Mouse (Mus musculus): Measurements from ENCODE around the gene Podnl1. TPM values are rescaled to one million over a fixed set of nuclear protein-coding genes. Genes with fewer than 3 reads are reported as not detected.

Podnl1 gene
- 0.76 and 1.00 TPM in 2 replicates for polyA plus RNA-seq (2012)

DNA sequence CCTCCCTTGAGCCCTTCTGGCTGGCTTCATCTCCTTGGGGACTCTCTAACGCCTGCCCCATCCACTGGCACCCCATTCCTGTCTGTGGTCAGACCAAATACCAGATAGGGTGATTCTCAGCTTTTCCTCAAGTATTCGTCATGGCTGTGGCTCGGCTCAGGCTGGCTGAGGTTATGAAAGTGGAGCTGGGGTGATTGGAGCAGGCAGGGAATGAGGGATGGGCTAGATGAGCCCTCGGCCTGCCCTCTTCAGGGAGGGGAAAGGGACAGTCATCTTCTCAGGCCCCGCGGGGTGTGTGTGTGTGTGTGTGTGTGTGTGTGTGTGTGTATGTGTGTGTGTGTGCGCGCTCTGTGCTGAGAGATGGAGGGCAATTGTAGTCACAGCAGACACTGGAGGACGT, at the start of gene Podnl1:
Gene Podnl1, plus strand, starts transcription at position 334 of the 400 bp plus-strand sequence.

DNA sequence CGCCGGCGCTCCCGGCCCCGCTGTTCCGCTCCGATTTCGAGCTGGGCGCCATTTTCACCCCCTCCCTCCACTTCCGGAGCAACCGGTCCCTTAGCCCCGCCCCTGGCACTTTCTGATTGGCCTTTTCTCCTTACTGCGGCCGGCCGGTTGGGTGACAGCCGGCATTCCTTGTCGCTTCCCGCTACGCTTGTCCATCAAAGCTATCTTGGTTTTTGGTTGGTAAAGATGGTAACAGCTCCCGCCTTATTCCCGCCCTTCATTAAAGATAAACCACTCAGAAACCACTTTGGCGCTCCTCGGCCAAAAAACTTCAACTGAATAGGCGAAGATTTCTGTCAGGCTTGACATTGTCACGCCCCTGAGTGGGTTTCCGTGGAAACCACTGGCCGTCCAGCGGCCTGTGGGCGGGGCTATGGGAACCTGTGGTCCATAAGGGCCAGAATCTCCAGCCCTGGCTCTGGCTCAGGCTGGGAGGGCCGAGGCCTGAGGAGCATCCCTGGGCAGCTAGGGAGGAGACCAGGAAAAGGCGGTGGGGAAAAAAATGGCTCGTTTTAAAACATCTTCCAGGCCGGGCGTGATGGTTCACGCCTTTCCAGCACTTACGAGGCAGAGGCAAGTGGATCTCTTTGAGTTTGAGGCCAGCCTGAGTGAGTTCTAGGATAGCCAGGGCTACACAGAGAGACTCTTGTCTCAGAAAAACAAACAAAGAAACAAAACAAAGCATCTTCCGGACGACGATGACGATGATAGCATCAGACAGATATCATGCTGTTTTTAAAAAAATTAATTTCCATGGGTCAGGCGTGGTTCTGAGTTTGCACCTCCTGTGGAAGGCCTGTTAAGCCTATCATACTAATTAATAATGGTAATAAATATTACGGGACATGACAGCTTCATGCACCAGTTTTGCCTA, 20.8 kb upstream of the Podnl1 start, which contains the start of gene Dcaf15:
Gene Dcaf15, minus strand, starts transcription at position 72 of the 913 bp plus-strand sequence.

DNA sequence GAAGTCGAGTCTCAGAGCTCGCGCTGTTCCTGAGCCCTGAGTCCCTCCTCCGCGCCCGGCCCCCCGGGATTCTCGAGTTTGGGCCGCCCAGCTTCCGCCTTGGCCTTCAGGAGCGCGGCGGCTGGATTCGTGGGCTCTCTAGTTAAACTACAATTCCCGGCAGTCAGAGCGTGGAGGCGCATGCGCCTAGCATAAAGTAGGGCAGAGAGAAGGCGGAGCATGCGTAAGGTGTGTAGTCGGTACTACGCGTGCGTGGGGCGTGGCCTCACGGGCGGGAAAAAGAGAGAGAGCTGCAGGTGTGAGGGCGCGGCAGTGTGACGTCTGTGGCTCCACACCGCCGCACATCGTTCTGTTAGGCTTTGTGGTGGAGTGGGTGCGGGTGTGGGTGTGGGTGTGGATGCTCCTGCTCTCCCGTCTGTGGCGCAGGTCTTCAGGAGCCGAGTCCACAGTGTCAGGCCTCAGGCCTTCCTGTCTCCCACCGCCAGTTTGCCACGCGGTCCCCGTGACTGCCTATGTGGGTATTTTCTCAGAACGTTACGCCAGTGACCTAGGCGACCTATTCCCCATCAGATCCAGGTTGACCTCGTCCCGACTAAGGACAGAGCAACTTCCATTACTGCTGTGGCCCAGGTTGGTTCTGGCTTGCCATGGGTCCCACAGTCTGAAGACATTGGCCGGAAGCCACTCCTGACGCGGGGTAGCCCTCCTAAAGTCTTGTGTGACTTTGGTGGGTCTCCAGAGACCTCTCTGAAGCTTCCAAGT, 22.2 kb downstream of the Podnl1 start, which contains the start of the genes Cc2d1a and 4930432K21Rik:
Gene Cc2d1a, minus strand, starts transcription at position 168 of the 762 bp plus-strand sequence.
Gene 4930432K21Rik, plus strand, starts transcription at position 257 of the 762 bp plus-strand sequence.

Other genes starting within 250 kb of the Podnl1 start
- gene Adgrl1, start 225.9 kb upstream of the Podnl1 start, polyA plus RNA-seq (2012): 12.8 and 26.7 TPM in 2 replicates
- gene Gm10644, start 170.8 kb upstream of the Podnl1 start, polyA plus RNA-seq (2012): 0.03 TPM in 1 of 2 replicates, not detected in the other
- 177 and 220 TPM in 2 replicates for gene Asf1b, start 170.5 kb upstream of the Podnl1 start, polyA plus RNA-seq (2012)
- 21.8 and 27.0 TPM in 2 replicates for gene Prkaca, start 153.0 kb upstream of the Podnl1 start, polyA plus RNA-seq (2012)
- gene Samd1, start 128.3 kb upstream of the Podnl1 start, polyA plus RNA-seq (2012): 183 and 218 TPM in 2 replicates
- 0.54 and 0.89 TPM in 2 replicates for gene 1700067K01Rik, start 124.5 kb upstream of the Podnl1 start, polyA plus RNA-seq (2012)
- 0.04 and 0.16 TPM in 2 replicates for gene 2210011C24Rik, start 113.8 kb upstream of the Podnl1 start, polyA plus RNA-seq (2012)
- 0.11 and 0.31 TPM in 2 replicates for gene Palm3, start 104.5 kb upstream of the Podnl1 start, polyA plus RNA-seq (2012)
- 6.6 and 10.7 TPM in 2 replicates for gene Il27ra, start 83.4 kb upstream of the Podnl1 start, polyA plus RNA-seq (2012)
- 0.18 TPM in 1 of 2 replicates, not detected in the other for gene Rln3, start 81.0 kb upstream of the Podnl1 start, polyA plus RNA-seq (2012)
- gene Gm10643, start 60.9 kb upstream of the Podnl1 start, polyA plus RNA-seq (2012): 0.06 and 0.25 TPM in 2 replicates
- gene Rfx1, start 59.2 kb upstream of the Podnl1 start, polyA plus RNA-seq (2012): 44.9 and 58.5 TPM in 2 replicates
- 52.7 and 58.9 TPM in 2 replicates for gene Dcaf15, start 21.2 kb upstream of the Podnl1 start, polyA plus RNA-seq (2012)
- 33.0 and 37.0 TPM in 2 replicates for gene Cc2d1a, start 21.9 kb downstream of the Podnl1 start, polyA plus RNA-seq (2012)
- 0.84 and 1.5 TPM in 2 replicates for gene 4930432K21Rik, start 22.0 kb downstream of the Podnl1 start, polyA plus RNA-seq (2012)
- gene Nanos3, start 59.2 kb downstream of the Podnl1 start, polyA plus RNA-seq (2012): 6.1 and 12.7 TPM in 2 replicates
- gene Zswim4, start 111.1 kb downstream of the Podnl1 start, polyA plus RNA-seq (2012): 29.6 and 37.8 TPM in 2 replicates
- gene D8Ertd738e, start 123.7 kb downstream of the Podnl1 start, polyA plus RNA-seq (2012): 250 and 284 TPM in 2 replicates
- 122 and 142 TPM in 2 replicates for gene Mri1, start 131.3 kb downstream of the Podnl1 start, polyA plus RNA-seq (2012)
- gene Ccdc130, start 144.4 kb downstream of the Podnl1 start, polyA plus RNA-seq (2012): 10.8 and 14.5 TPM in 2 replicates

Measured in megakaryocyte-erythroid progenitor cell, adult 5 weeks (primary cell).